Mouse (Mus musculus) heart, adult 8-10 months (tissue): ENCODE data around the gene Rab24. TPM values are rescaled to one million over a fixed set of nuclear protein-coding genes. Genes with fewer than 3 reads are reported as not detected.

Source experiments
- DNase-seq: peaks from one replicate; pipeline ENCODE4 v3.0.0; 2022; ENCODE audit warnings: low spot score
- total RNA-seq, 4 experiments: library from RNA; stranded (reverse); gene quantifications; 2 replicates each; pipeline ENCODE4 v1.2.4; 2022

Gene Rab24
- total RNA-seq: 10 to 100 TPM; 29.4 to 47.1 (median 38.3) TPM

GRCm38 (mm10) chr13:55321434-55322129 is at the start of gene Rab24:
Gene Rab24, minus strand, starts transcription at chr13:55321946.
- DNase-seq: peak; percentile 78

DNA sequence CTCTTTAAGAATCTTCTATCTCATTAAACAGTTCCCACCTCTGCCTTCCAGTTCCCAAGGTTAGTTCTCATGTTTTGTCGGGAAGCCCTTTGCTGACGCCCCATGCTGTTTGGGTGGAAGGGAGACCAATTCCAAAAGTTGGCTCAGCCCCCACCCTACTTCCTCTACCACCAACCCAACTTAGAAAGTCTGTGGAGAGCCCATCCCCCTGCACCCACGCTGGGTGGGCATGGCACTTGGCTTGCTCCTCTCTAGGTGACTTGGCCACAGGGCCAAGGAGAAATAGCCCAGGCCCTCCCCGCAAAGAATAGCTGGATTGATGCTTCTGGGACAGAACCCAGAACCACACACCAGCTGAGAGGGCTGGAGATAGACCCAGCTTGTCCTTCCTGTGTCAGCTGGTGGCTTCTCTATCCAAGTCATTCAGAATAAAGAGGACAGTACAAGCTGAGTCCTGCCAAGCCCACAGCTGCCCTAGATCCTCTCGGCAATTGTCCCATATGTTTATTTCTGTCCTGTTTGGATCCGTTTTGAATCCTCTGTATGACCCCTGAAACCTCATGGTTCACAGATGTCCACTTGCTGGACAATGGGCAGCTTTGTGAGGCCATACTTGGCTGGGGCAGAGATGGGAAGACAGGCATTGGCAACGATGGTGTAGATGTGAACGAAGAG is 49.4 kb upstream of the Rab24 start:
- DNase-seq: peak; percentile 40

DNA sequence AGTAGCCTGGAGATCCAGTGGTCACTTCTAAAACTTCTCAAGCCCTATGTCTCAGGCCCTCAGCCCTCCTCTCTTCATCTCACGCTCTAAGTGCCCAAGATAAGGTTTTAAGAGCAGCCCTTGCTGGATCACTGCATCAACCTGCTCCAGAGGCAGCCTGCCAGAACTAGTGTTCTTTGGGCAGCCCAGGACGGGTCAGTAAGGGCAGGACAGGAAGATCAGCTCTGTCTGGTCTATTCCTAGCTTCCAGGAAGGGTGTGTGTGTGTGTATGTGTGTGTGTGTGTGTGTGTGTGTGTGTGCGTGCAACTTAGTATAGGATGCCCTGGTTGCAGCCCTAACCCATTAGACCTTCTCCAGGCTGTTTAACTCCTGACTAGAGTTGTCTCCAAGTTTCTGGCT is 48.5 kb upstream of the Rab24 start:
- DNase-seq: peak; percentile 36

DNA sequence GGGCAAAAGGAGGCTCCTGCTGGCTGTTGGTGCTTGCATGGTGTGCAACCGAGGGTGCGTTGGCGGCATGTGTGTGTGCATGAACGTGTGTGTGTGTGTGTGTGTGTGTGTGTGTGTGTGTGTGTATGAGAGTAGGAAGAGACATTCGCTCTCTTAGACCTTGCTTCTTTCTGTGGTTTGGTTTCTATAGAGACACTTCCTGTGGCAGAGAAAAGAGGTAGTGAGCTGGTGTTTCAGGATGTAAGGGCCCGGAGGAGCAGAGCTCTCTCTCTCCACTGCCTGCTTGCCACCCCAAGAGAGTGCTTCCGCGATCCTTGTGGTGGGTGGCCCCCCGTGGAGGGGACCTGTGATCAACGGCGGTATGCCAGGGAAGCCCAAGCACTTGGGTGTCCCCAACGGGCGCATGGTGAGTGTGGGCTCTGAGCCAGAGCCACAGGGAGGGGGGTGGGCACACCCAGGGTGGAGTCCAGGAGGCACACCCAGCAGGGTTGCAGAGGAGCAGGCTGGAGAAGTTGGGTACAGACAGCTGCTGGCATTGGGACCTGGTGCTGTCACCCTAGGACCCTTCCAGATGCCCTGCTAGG is 47.9 kb upstream of the Rab24 start, which contains the start of gene Rgs14:
Gene Rgs14 (plus strand): TSS at position 202 of the 584 bp plus-strand sequence.
- DNase-seq: peak; percentile 31

- DNase-seq: no peak
Observed at GRCm38 (mm10) chr13:55368401-55368800, 46.7 kb upstream of the Rab24 start.

DNA sequence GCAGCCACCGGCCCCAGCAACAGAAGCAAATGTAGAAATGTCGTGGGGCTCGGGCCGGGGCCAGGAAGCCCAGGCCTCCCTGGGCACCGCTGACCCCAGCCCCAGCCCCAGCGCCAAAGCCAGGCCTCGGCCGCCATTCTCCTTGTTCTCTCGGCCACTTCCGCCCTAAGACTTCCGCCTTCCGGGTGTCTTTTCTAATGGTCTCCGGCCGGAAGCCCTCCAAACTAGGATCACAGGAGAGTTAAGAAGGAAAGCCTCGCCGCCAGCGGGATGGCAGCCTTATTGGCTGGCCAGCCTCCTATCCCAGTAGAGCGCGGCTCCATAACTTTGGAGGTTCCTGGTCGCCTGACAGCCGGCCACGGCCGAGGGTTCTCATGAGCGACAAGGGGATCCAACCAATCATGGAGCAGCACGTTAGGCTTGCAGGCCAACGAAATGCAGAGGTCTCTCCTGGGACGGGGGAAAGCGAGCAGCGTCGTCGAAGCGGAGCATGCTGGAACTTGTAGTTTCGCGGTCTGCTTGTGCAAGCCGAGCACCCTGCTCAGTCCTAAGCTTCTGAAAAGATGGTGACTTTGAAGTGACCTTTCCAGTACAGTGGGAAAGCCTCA is 40.8 kb upstream of the Rab24 start, which contains the start of gene Lman2:
Gene Lman2 (minus strand): TSS at position 331 of the 608 bp plus-strand sequence.
- peak; percentile 98 for DNase-seq

DNA sequence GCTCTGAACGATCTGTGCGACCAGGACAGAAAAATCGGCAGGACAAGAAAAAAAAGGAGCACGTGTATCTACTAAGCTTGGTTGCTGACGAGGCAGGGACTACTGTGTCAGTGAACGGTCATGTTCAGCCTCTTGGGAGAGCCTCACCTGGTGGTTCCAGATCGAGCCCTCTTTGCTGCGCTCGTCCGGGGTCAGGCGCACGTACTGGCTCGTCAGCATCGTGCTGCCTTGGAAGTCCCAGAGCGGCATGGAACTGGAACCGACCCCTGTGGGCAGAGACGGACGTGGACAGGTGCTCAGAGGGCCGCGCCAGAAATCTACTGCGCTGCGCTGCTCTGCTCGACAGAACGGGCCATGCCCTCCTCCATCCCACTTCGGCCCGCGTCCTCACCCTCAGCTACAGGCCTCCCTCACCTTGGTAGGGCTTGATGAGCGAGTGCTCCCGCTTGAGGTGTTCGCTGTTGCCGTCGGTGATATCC is 40.3 kb upstream of the Rab24 start:
- DNase-seq: no peak

GRCm38 (mm10) chr13:55361145-55361544 is 39.4 kb upstream of the Rab24 start:
- DNase-seq: no peak

GRCm38 (mm10) chr13:55346745-55347144 is 25.0 kb upstream of the Rab24 start:
- DNase-seq: no peak

DNA sequence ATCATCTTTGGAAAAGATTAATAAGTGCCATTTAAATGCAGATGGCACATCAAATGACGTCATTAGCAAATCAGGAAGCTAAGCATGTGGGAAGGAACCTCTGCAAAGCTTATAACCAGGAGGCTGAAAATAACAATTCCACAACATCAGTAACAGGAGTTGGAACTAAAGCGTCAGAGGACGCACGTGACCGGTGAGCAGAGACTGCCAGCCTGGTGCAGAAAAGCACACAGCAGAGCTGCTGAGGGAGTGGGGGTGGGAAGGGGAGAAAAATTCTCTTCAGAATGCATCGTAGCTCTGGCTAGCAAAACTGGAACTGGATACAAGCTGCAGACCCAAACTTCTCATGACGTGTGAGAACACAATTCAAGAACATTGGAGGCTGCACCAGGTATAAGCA is 22.5 kb upstream of the Rab24 start:
- no peak for DNase-seq

DNA sequence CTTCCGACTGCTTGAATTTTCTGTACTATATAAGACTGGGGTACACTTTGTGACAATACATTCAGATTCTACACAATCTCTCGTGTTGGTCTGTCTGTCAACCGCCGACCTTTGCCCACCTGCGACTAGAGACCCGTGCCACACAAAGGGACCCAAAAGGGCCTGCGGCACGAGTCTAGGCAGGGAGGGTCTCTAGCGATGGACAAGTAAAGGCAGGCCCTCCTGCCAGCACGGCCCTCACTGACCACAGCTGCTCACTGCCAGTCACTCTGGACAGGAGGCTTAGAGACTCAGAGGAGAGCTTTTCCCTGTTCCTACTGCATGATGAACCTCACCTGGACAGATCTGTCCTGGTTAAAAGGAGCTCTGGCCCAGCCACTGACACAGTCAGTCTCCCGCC is 20.7 kb upstream of the Rab24 start:
- DNase-seq: no peak

DNA sequence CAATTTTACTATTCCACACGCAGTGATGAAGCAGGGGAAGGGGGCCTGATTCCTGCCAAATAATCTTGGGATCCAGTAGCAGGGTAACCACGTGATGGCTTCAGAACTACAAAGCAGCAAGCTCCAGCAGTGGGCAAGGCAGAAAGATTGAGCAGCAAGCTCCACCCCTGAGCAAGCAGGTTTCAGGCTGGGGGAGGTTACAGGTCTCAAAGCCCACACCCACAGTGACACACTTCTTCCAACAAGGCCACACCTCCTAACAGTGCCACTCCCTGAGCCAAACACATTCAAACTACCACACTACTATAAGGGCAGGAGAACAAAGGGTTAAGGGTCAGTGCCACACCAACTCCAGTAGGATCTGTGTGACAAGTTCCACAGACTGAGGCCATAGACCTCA is 17.5 kb upstream of the Rab24 start:
- no peak for DNase-seq

- no peak for DNase-seq
Observed at GRCm38 (mm10) chr13:55338131-55339054, 16.6 kb upstream of the Rab24 start.

- no peak for DNase-seq
Observed at GRCm38 (mm10) chr13:55337341-55337975, 15.7 kb upstream of the Rab24 start.

DNA sequence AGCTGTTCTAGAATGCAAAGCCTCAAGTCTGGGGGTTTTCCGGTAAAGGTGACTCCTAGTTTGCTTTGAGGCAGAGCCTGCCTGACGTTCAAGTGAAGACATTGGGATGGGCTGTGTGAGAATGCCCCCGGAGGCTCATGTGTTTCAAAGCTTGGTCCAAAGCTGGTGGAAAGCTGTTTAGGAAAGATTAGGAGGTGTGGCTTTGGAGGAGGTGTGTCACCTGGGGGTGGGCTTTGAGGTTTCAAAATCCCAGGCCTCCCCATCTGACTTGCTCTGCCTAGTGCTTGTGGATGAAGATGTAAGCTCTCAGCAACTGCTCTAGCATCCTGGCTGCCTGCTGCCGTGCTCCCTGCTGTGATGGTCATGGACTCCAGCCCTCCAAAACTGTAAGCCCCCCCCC is 14.0 kb upstream of the Rab24 start:
- DNase-seq: no peak

DNA sequence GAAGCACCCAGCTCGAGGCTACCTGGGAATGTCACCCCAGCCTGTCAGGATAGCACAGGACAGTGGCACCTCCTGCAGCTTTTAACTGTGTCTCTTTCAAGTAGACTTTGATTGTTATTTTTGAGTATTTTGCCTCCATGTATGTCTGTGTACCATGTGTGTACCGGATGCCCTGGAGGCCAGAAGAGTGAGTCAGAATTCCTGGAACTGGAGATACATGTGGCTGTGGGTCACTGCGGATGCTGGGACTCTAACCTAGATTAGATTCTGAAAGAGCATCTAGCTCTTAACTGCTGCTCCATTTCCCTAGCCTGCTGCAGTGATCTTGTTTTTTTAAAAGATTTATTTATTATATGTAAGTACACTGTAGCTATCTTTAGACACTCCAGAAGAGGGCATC is 10.6 kb upstream of the Rab24 start:
- no peak for DNase-seq

GRCm38 (mm10) chr13:55330567-55331400 is 9.0 kb upstream of the Rab24 start:
- DNase-seq: no peak

- DNase-seq: peak; percentile 74
Observed at GRCm38 (mm10) chr13:55329683-55330566, 8.2 kb upstream of the Rab24 start, which contains the start of gene Mxd3. Gene Mxd3, minus strand, starts transcription at chr13:55329823.
